Mouse (Mus musculus) forebrain, embryonic 15.5 days (tissue): Measurements from ENCODE around the gene Ruvbl1. TPM values are rescaled to one million over a fixed set of nuclear protein-coding genes. Genes with fewer than 3 reads are reported as not detected.

Experiments used
- ATAC-seq: fragments of 200-750 bp; cut with Nextera tagmentation; replicated peaks from 2 replicates; pipeline ENCODE4 v1.8.0; 2017; ENCODE audit warnings: mild to moderate bottlenecking, moderate TSS enrichment, moderate library complexity
- H3K27ac ChIP-seq: fragments of 300-500 bp; sonication (generic); replicated peaks from 2 replicates; pipeline ENCODE4 v1.5.1; 2015; ENCODE audit warnings: mild to moderate bottlenecking, inconsistent platforms
- H3K27me3 ChIP-seq: fragments of 300-500 bp; sonication (generic); 2 replicates; pipeline ENCODE4 v1.6.1; 2015; ENCODE audit warnings: inconsistent platforms
- H3K36me3 ChIP-seq: fragments of 300-500 bp; sonication (generic); 2 replicates; pipeline ENCODE4 v1.6.1; 2015; ENCODE audit warnings: mild to moderate bottlenecking, inconsistent platforms
- H3K4me1 ChIP-seq: fragments of 300-500 bp; sonication (generic); 2 replicates; pipeline ENCODE4 v1.6.1; 2015; ENCODE audit warnings: inconsistent platforms
- H3K4me2 ChIP-seq: fragments of 300-500 bp; sonication (generic); replicated peaks from 2 replicates; pipeline ENCODE4 v1.6.1; 2015; ENCODE audit warnings: mild to moderate bottlenecking, inconsistent platforms
- H3K4me3 ChIP-seq: fragments of 300-500 bp; sonication (generic); 2 replicates; pipeline ENCODE4 v1.5.1; 2015; ENCODE audit warnings: mild to moderate bottlenecking, inconsistent platforms
- H3K9ac ChIP-seq: fragments of 300-500 bp; sonication (generic); replicated peaks from 2 replicates; pipeline ENCODE4 v1.6.1; 2015; ENCODE audit warnings: mild to moderate bottlenecking, inconsistent platforms
- H3K9me3 ChIP-seq: fragments of 300-500 bp; sonication (generic); 2 replicates; pipeline ENCODE4 v1.6.1; 2016; ENCODE audit warnings: inconsistent platforms
- WGBS: fragments of 180-500 bp; shearing (Covaris S2); methylation state at CpG from one replicate; pipeline ENCODE4 v1.1.7; 2015; ENCODE audit warnings: mixed read lengths; 5-methylcytosine and 5-hydroxymethylcytosine counted together
- polyA plus RNA-seq: library from polyadenylated mRNA; unstranded; fragments of >200 nt; fragmentation: Nextera tagmentation; extraction: Ambion mirVana; gene quantifications from 2 replicates; pipeline ENCODE4 v1.2.1, GENCODE M21; 2015

Ruvbl1 gene
- polyA plus RNA-seq, result 130 and 140 TPM in 2 replicates

GRCm38 (mm10) chr6:88465181-88465920 is at the start of gene Ruvbl1:
TSS of gene Ruvbl1 (plus strand) at chr6:88465409.
- ATAC-seq, result peak; percentile 99
- Histone ChIP-seq H3K4me2 (peak within 1 kb of the TSS; percentile 57), H3K9ac (peak within 1 kb of the TSS; percentile 75), H3K9me3 (no peaks in the 10 kb centered on the region), H3K36me3 (peaks cover 28% of the 10 kb centered on the region), H3K4me3 (peak within 1 kb of the TSS; percentile 75), H3K27me3 (no peaks in the 10 kb centered on the region), H3K27ac (peak within 1 kb of the TSS; percentile 47; the same call in 1 of the 2 replicates), H3K4me1 (peaks cover 17% of the 10 kb centered on the region)
- WGBS, result under 1% methylated on average over 42 of the region's 42 CpGs

DNA sequence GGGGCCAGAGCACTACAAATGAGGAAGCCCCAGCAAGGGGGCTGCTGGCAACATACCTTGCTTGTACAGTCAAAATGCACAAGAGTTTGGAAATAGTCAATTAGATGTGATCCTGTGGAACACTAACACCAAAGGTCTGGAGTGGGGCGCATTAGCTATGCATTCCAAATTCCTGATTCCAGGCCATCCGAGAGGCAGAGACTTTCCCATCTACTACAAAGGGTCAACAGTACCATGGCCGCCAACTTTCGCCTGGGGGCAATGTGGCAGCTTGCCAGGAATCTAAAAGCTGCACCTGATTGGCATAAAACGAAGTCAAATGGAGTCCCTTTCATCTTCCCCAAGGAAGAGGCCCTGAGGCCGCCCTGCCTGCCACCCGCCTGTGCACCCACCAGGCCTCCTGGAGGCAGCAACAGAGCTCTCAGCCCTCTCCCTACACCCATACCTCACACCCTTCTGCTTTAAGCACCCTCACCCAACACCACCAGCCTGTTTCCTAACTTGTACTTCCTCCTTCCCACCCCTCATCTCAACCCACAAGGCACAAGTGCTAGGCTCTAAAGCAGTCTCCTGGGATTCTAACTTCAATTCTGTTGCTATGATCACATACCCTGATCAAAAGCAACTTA is 49.0 kb upstream of the Ruvbl1 start:
- ATAC-seq, result peak; percentile 53; the same call in 1 of the 2 replicates
- no peak overlapping the region; the same call in 1 of the 2 replicates for H3K27ac ChIP-seq

DNA sequence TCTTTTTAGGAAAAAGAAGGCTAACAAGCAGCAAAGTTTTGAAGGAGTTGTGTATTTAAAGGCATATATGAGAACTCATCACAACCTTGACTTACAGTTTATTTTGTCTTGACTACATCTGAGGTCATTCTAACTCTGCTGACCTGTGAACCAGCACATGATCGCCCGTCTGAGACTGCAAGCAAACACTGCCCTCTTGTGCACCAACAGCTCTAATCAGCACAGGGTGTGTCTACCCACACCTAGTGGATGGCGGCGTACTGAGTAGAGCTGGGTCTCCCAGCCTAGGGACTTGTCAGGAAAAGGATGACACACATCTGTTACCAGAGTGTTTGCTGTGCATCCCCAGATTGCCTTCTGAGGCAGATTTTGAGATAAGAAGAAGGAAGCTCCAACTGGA is 34.0 kb upstream of the Ruvbl1 start:
- Histone ChIP-seq H3K4me3 (no peak overlapping the region), H3K36me3 (no peaks in the 10 kb centered on the region), H3K4me2 (no peak overlapping the region), H3K9ac (no peak overlapping the region), H3K9me3 (no peaks in the 10 kb centered on the region), H3K27ac (no peak overlapping the region), H3K4me1 (no peaks in the 10 kb centered on the region), H3K27me3 (no peaks in the 10 kb centered on the region)
- ATAC-seq, result no peak
- WGBS, result 30% methylated on average over 4 of the region's 4 CpGs

More for the DNA sequence above, 49.0 kb upstream of the Ruvbl1 start:
- no peaks in the 10 kb centered on the region for H3K36me3 ChIP-seq
- WGBS, result 36% methylated on average over 7 of the region's 7 CpGs
- H3K9me3 ChIP-seq, result no peaks in the 10 kb centered on the region
- no peak overlapping the region for H3K9ac ChIP-seq
- no peaks in the 10 kb centered on the region for H3K27me3 ChIP-seq
- no peak overlapping the region for H3K4me2 ChIP-seq
- peaks cover 11% of the 10 kb centered on the region for H3K4me1 ChIP-seq
- no peak overlapping the region for H3K4me3 ChIP-seq

DNA sequence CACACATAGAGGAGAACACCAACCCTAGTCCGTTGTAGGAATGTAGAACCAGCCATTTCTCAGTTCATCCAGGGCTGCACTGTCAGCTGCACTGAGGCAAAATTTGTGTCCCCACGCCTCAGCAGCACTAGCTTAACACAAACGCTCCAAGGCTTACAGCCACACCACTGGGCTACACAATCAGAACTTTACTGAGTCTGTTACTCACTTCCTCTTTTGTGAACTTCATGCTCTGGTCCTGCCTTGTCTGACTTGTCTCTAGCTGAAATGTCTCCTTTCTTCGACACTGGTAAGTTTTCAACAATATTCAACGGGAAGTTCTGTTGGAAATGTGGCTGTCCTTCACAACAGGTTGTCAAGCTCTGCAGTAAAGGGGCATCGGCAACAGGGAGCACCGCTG is 29.6 kb upstream of the Ruvbl1 start:
- 92% methylated on average over 7 of the region's 7 CpGs for WGBS
- Histone ChIP-seq H3K4me2 (no peak overlapping the region), H3K9me3 (no peaks in the 10 kb centered on the region), H3K36me3 (no peaks in the 10 kb centered on the region), H3K9ac (no peak overlapping the region), H3K27me3 (no peaks in the 10 kb centered on the region), H3K27ac (no peak overlapping the region), H3K4me3 (no peak overlapping the region), H3K4me1 (peaks cover 2% of the 10 kb centered on the region; the same call in 1 of the 2 replicates)
- ATAC-seq, result no peak

- Histone ChIP-seq H3K36me3 (no peaks in the 10 kb centered on the region), H3K9ac (no peak overlapping the region), H3K27me3 (no peaks in the 10 kb centered on the region), H3K4me1 (peaks cover 2% of the 10 kb centered on the region; the same call in 1 of the 2 replicates), H3K9me3 (no peaks in the 10 kb centered on the region), H3K27ac (no peak overlapping the region), H3K4me3 (no peak overlapping the region), H3K4me2 (no peak overlapping the region)
- no peak for ATAC-seq
- 42% methylated on average over 4 of the region's 4 CpGs for WGBS
Measured at GRCm38 (mm10) chr6:88439056-88439455, 26.2 kb upstream of the Ruvbl1 start.

GRCm38 (mm10) chr6:88442551-88442950 is 22.7 kb upstream of the Ruvbl1 start:
- Histone ChIP-seq H3K9me3 (no peaks in the 10 kb centered on the region), H3K4me3 (no peak overlapping the region), H3K9ac (no peak overlapping the region), H3K4me2 (no peak overlapping the region), H3K36me3 (no peaks in the 10 kb centered on the region), H3K4me1 (peaks cover 13% of the 10 kb centered on the region), H3K27ac (no peak overlapping the region), H3K27me3 (no peaks in the 10 kb centered on the region)
- WGBS, result 63% methylated on average over 3 of the region's 3 CpGs
- ATAC-seq, result no peak

GRCm38 (mm10) chr6:88443446-88443845 is 21.8 kb upstream of the Ruvbl1 start:
- no peak overlapping the region for H3K4me3 ChIP-seq
- H3K27ac ChIP-seq, result no peak overlapping the region
- H3K9me3 ChIP-seq, result no peaks in the 10 kb centered on the region
- H3K9ac ChIP-seq, result no peak overlapping the region
- H3K4me1 ChIP-seq, result peaks cover 13% of the 10 kb centered on the region
- H3K4me2 ChIP-seq, result no peak overlapping the region
- ATAC-seq, result no peak
- H3K36me3 ChIP-seq, result no peaks in the 10 kb centered on the region
- WGBS, result 64% methylated on average over 3 of the region's 3 CpGs
- H3K27me3 ChIP-seq, result no peaks in the 10 kb centered on the region

- H3K27me3 ChIP-seq, result no peaks in the 10 kb centered on the region
- no peaks in the 10 kb centered on the region for H3K36me3 ChIP-seq
- H3K9ac ChIP-seq, result no peak overlapping the region
- no peaks in the 10 kb centered on the region for H3K9me3 ChIP-seq
- no peak overlapping the region for H3K4me3 ChIP-seq
- H3K4me1 ChIP-seq, result peaks cover 10% of the 10 kb centered on the region
- WGBS, result 90% methylated on average over 7 of the region's 7 CpGs
- ATAC-seq, result no peak
- no peak overlapping the region for H3K27ac ChIP-seq
- no peak overlapping the region for H3K4me2 ChIP-seq
Measured at GRCm38 (mm10) chr6:88444076-88444750, 21.0 kb upstream of the Ruvbl1 start.

GRCm38 (mm10) chr6:88445661-88446060 is 19.5 kb upstream of the Ruvbl1 start:
- H3K4me1 ChIP-seq, result peaks cover 10% of the 10 kb centered on the region
- no peaks in the 10 kb centered on the region for H3K27me3 ChIP-seq
- H3K36me3 ChIP-seq, result no peaks in the 10 kb centered on the region
- H3K4me3 ChIP-seq, result peak overlapping the region; percentile 96
- H3K9ac ChIP-seq, result peak overlapping the region; percentile 96
- ATAC-seq, result no peak
- WGBS, result 16% methylated on average over 5 of the region's 5 CpGs
- H3K9me3 ChIP-seq, result no peaks in the 10 kb centered on the region
- peak overlapping the region; percentile 90 for H3K4me2 ChIP-seq
- no peak overlapping the region for H3K27ac ChIP-seq

DNA sequence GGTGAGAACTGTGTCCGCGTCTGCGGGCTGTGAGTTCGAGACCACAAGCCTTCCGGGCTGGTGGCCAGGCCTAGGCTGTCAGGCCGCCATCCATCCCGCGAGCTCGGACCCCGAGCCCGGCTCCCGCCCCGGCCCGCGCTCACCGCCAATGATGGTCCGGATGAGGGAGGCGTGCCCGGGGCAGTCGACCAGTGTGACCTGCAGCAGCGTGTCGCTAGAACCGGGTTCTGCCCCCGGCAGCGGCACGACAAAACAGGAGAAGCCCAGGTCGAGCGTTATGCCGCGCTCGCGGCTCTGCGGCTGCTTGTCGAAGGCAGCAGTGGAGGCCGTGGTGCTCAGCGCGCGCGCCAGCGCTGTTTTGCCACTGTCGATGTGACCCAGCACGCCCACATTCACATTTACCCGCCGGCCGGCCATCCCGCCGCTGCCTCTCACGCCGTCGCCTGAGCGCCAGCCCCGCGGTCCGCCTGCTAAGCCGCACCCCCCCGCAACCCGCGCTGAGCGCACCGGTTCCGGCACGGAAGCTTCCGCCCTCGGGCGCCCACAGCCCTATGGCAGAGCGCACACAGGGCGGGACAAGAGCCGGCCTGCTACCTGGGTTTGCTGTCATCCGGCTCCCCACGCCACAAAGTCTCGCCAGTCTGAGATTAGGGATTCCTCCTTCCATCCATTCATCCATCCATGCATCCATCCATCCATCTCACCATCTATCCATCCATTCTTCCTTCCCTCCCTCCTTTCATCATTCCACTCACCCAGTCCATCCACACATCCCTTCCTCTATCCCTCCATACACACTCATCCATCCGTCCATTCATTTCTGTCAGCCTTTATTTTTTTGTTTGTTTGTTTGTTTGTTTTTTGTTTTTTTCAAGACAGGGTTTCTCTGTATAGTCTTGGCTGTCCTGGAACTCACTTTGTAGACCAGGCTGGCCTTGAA is 18.9 kb upstream of the Ruvbl1 start, which contains the start of gene Eefsec:
Gene Eefsec, minus strand, starts transcription at position 477 of the 940 bp plus-strand sequence.
- WGBS, result 1% methylated on average over 72 of the region's 72 CpGs
- no peaks in the 10 kb centered on the region for H3K36me3 ChIP-seq
- H3K4me2 ChIP-seq, result peak within 1 kb of the TSS; percentile 90
- H3K9me3 ChIP-seq, result no peaks in the 10 kb centered on the region
- H3K9ac ChIP-seq, result peak within 1 kb of the TSS; percentile 96
- peak within 1 kb of the TSS; percentile 77 for H3K27ac ChIP-seq
- no peaks in the 10 kb centered on the region for H3K27me3 ChIP-seq
- peaks cover 10% of the 10 kb centered on the region for H3K4me1 ChIP-seq
- peak within 1 kb of the TSS; percentile 96 for H3K4me3 ChIP-seq
- ATAC-seq, result peak; percentile 96

DNA sequence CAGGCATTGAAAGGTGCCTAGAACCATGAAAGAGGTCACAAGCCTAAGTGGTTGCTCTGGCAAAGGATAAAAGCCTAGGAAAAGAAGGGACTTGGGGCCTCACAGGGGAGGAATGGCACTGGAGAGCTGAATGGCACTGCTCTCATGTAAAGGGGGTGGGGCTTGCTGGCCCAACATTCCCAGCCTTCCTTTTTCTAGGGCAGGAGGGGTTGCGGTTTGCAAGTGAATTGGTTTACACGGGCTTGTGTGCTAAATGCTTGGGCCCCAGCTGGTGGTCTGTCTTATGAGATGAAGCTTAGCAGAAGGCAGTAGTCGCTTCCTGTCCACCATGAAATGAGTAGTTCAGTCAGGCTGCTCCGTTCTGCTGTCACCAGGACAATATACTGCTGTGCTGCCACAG is 17.8 kb upstream of the Ruvbl1 start:
- no peak for ATAC-seq
- WGBS, result 10% methylated on average over 4 of the region's 4 CpGs

More for the DNA sequence above, 17.8 kb upstream of the Ruvbl1 start:
- peaks cover 10% of the 10 kb centered on the region for H3K4me1 ChIP-seq
- no peaks in the 10 kb centered on the region for H3K9me3 ChIP-seq
- no peaks in the 10 kb centered on the region for H3K36me3 ChIP-seq
- no peak overlapping the region for H3K4me2 ChIP-seq
- no peak overlapping the region for H3K9ac ChIP-seq
- no peaks in the 10 kb centered on the region for H3K27me3 ChIP-seq
- H3K4me3 ChIP-seq, result no peak overlapping the region
- no peak overlapping the region for H3K27ac ChIP-seq
